Mouse (Mus musculus): ENCODE results near the gene Bcl2a1d. TPM values are rescaled to one million over a fixed set of nuclear protein-coding genes. Genes with fewer than 3 reads are reported as not detected.
"Not testable (repeated sequence)": the region's sequence is repeated elsewhere in the genome, so short reads cannot be mapped to it uniquely, and the experiment has no call there.

Gene Bcl2a1d
- polyA plus RNA-seq, 1 experiment from 2014 or later, result not detected

- no peak overlapping the region for H3K4me3 ChIP-seq (replicated peaks; ENCODE audit: low read length)
- no peak for ATAC-seq (ENCODE audit: insufficient read depth, low FRiP score)
- no peak overlapping the region for H3K9ac ChIP-seq (ENCODE audit: low read length)
- no peaks in the 10 kb centered on the region for H3K27me3 ChIP-seq (ENCODE audit: control insufficient read depth, insufficient read depth, low read length)
- no peaks in the 10 kb centered on the region for H3K36me3 ChIP-seq (ENCODE audit: control insufficient read depth, insufficient read depth, low read length)
- no peak overlapping the region for H3K4me2 ChIP-seq (ENCODE audit: low read depth, low read length)
- H3K27ac ChIP-seq (ENCODE audit: low read length), result no peak overlapping the region
- no peaks in the 10 kb centered on the region for H3K4me1 ChIP-seq (ENCODE audit: control insufficient read depth, insufficient read depth, low read length)
- WGBS, result 83% methylated on average over 6 of the region's 6 CpGs
- H3K9me3 ChIP-seq (replicated peaks; ENCODE audit: control insufficient read depth, low read length), result no peaks in the 10 kb centered on the region
Observed at GRCm38 (mm10) chr9:88709304-88709703, 22.4 kb downstream of the Bcl2a1d start.

- Histone ChIP-seq H3K27ac (ENCODE audit: low read length) (no peak overlapping the region), H3K9me3 (replicated peaks; ENCODE audit: control insufficient read depth, low read length) (no peaks in the 10 kb centered on the region), H3K4me2 (ENCODE audit: low read depth, low read length) (no peak overlapping the region), H3K4me3 (replicated peaks; ENCODE audit: low read length) (no peak overlapping the region), H3K4me1 (ENCODE audit: control insufficient read depth, insufficient read depth, low read length) (no peaks in the 10 kb centered on the region), H3K36me3 (ENCODE audit: control insufficient read depth, insufficient read depth, low read length) (no peaks in the 10 kb centered on the region), H3K9ac (ENCODE audit: low read length) (no peak overlapping the region), H3K27me3 (ENCODE audit: control insufficient read depth, insufficient read depth, low read length) (no peaks in the 10 kb centered on the region)
- no peak for ATAC-seq (ENCODE audit: insufficient read depth, low FRiP score)
- 63% methylated on average over 4 of the region's 4 CpGs for WGBS
Observed at GRCm38 (mm10) chr9:88706700-88707099, 25.0 kb downstream of the Bcl2a1d start.

GRCm38 (mm10) chr9:88705157-88705556 is 26.6 kb downstream of the Bcl2a1d start:
- not testable (repeated sequence) for H3K4me1 ChIP-seq (ENCODE audit: control insufficient read depth, insufficient read depth, low read length); H3K27me3 ChIP-seq (ENCODE audit: control insufficient read depth, insufficient read depth, low read length); H3K9ac ChIP-seq (ENCODE audit: low read length); H3K9me3 ChIP-seq (replicated peaks; ENCODE audit: control insufficient read depth, low read length); H3K4me3 ChIP-seq (replicated peaks; ENCODE audit: low read length); ATAC-seq (ENCODE audit: insufficient read depth, low FRiP score); H3K36me3 ChIP-seq (ENCODE audit: control insufficient read depth, insufficient read depth, low read length); H3K27ac ChIP-seq (ENCODE audit: low read length); H3K4me2 ChIP-seq (ENCODE audit: low read depth, low read length)
- 78% methylated on average over 8 of the region's 8 CpGs for WGBS

GRCm38 (mm10) chr9:88698746-88699145 is 33.0 kb downstream of the Bcl2a1d start:
- not testable (repeated sequence) for H3K9ac ChIP-seq (ENCODE audit: low read length); H3K4me1 ChIP-seq (ENCODE audit: control insufficient read depth, insufficient read depth, low read length); H3K36me3 ChIP-seq (ENCODE audit: control insufficient read depth, insufficient read depth, low read length); H3K4me2 ChIP-seq (ENCODE audit: low read depth, low read length); H3K27ac ChIP-seq (ENCODE audit: low read length); H3K4me3 ChIP-seq (replicated peaks; ENCODE audit: low read length); H3K9me3 ChIP-seq (replicated peaks; ENCODE audit: control insufficient read depth, low read length); H3K27me3 ChIP-seq (ENCODE audit: control insufficient read depth, insufficient read depth, low read length); ATAC-seq (ENCODE audit: insufficient read depth, low FRiP score)
- no CpG with 5 or more reads among the region's 2 CpGs for WGBS

- not testable (repeated sequence) for H3K36me3 ChIP-seq (ENCODE audit: control insufficient read depth, insufficient read depth, low read length); H3K4me2 ChIP-seq (ENCODE audit: low read depth, low read length); H3K9me3 ChIP-seq (replicated peaks; ENCODE audit: control insufficient read depth, low read length); H3K27ac ChIP-seq (ENCODE audit: low read length); H3K4me3 ChIP-seq (replicated peaks; ENCODE audit: low read length); H3K4me1 ChIP-seq (ENCODE audit: control insufficient read depth, insufficient read depth, low read length); H3K27me3 ChIP-seq (ENCODE audit: control insufficient read depth, insufficient read depth, low read length); H3K9ac ChIP-seq (ENCODE audit: low read length); ATAC-seq (ENCODE audit: insufficient read depth, low FRiP score)
- 58% methylated on average over 2 of the region's 2 CpGs for WGBS
Observed at GRCm38 (mm10) chr9:88691307-88691706, 40.4 kb downstream of the Bcl2a1d start.

- not testable (repeated sequence) for H3K4me2 ChIP-seq (ENCODE audit: low read depth, low read length); H3K36me3 ChIP-seq (ENCODE audit: control insufficient read depth, insufficient read depth, low read length); H3K4me1 ChIP-seq (ENCODE audit: control insufficient read depth, insufficient read depth, low read length); H3K27me3 ChIP-seq (ENCODE audit: control insufficient read depth, insufficient read depth, low read length); H3K9me3 ChIP-seq (replicated peaks; ENCODE audit: control insufficient read depth, low read length); ATAC-seq (ENCODE audit: insufficient read depth, low FRiP score); H3K9ac ChIP-seq (ENCODE audit: low read length); H3K27ac ChIP-seq (ENCODE audit: low read length); H3K4me3 ChIP-seq (replicated peaks; ENCODE audit: low read length)
- WGBS, result 81% methylated on average over 3 of the region's 3 CpGs
Observed at GRCm38 (mm10) chr9:88689451-88689850, 42.3 kb downstream of the Bcl2a1d start.

GRCm38 (mm10) chr9:88686719-88687118 is 45.0 kb downstream of the Bcl2a1d start:
- not testable (repeated sequence) for ATAC-seq (ENCODE audit: insufficient read depth, low FRiP score)

More at GRCm38 (mm10) chr9:88686719-88687118, 45.0 kb downstream of the Bcl2a1d start:
- not testable (repeated sequence) for H3K9ac ChIP-seq (ENCODE audit: low read length); H3K9me3 ChIP-seq (replicated peaks; ENCODE audit: control insufficient read depth, low read length); H3K4me3 ChIP-seq (replicated peaks; ENCODE audit: low read length); H3K36me3 ChIP-seq (ENCODE audit: control insufficient read depth, insufficient read depth, low read length); H3K27me3 ChIP-seq (ENCODE audit: control insufficient read depth, insufficient read depth, low read length); H3K27ac ChIP-seq (ENCODE audit: low read length); H3K4me2 ChIP-seq (ENCODE audit: low read depth, low read length); H3K4me1 ChIP-seq (ENCODE audit: control insufficient read depth, insufficient read depth, low read length)
- 89% methylated on average over 1 of the region's 1 CpGs for WGBS

Other genes with a start within 250 kb of the Bcl2a1d start
- 79.8 and 87.4 TPM in 2 replicates for gene Syncrip, start 249.3 kb downstream of the Bcl2a1d start, polyA plus RNA-seq (2015; fragmentation: Nextera tagmentation; extraction: Ambion mirVana)
- gene Zfp949, start 183.9 kb downstream of the Bcl2a1d start, polyA plus RNA-seq (2015; fragmentation: Nextera tagmentation; extraction: Ambion mirVana), result 10.6 and 12.2 TPM in 2 replicates
- not detected in 2 replicates for gene Trim43a, start 151.0 kb downstream of the Bcl2a1d start, polyA plus RNA-seq (2015; fragmentation: Nextera tagmentation; extraction: Ambion mirVana)
- 32.1 and 37.8 TPM in 2 replicates for gene Mthfsl, start 11.6 kb downstream of the Bcl2a1d start, polyA plus RNA-seq (2015; fragmentation: Nextera tagmentation; extraction: Ambion mirVana)
- 0.12 and 0.22 TPM in 2 replicates for gene Trim43c, start 107.2 kb upstream of the Bcl2a1d start, polyA plus RNA-seq (2015; fragmentation: Nextera tagmentation; extraction: Ambion mirVana)
- gene Bcl2a1a, start 225.0 kb upstream of the Bcl2a1d start, polyA plus RNA-seq (2015; fragmentation: Nextera tagmentation; extraction: Ambion mirVana), result 0.49 and 0.81 TPM in 2 replicates

All from stomach, embryonic 16.5 days (tissue).